ENCODE assay signal across 32 mouse cellular contexts in the genomic region with DNA sequence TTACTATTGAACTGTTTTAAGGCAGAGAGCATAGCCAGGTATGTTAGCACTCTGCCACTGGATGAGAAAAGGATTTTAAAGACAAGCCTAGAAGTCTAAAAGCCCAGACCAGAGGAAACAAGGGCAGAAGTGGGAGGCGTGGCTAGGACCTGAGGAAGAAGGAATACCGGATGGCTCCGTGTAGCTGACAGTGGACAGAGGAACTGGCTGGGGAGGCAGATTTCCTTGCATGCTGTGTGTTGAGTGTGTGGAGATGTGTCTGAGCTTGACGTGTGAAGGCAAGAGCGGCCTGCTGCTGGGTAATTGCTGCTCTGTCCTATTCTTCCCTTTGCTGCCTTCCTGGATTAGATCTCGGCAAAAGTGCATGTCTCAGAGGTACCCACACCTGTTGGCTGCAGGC. TPM values are rescaled to one million over a fixed set of nuclear protein-coding genes. Genes with fewer than 3 reads are reported as not detected.
DNase-seq lines count a peak whose midpoint lies in the region; ATAC-seq and TF ChIP-seq lines count a peak whose summit lies in the region.
"Had no signal": no experiment of that assay in that cellular context is flagged by ENCODE, and none has a peak within 500 bp of the region (broad histone marks: within the 10 kb centered on the region; RNA-seq: fewer than 3 reads in every experiment).

No protein-coding gene starts in this region.

- peaks cover 16% of the 10 kb centered on the region for H3K79me2 ChIP-seq in myocyte (ENCODE audit: control insufficient read depth, insufficient read depth)

- ATAC-seq in heart, embryonic 13.5 days (ENCODE audit: extremely low read depth, insufficient number of reproducible peaks, low FRiP score, low TSS enrichment): no peak
- ATAC-seq in forebrain, embryonic 15.5 days (replicated peaks): no peak
- ATAC-seq: forebrain, embryonic 13.5 days; hindbrain, embryonic 16.5 days; intestine, embryonic 15.5 days; Patski had no signal

- TF ChIP-seq CTCF in kidney, adult 2 months (conservative IDR thresholded peaks at IDR 0.05; ENCODE audit: insufficient read depth, insufficient read length, low read depth, low read length): no peak

- no peaks in the 10 kb centered on the region for H3K27me3 ChIP-seq in heart, embryonic 13.5 days (replicated peaks)
- H3K27me3 ChIP-seq in kidney, adult 2 months (replicated peaks; ENCODE audit: control insufficient read depth, insufficient read depth, low read length): no peaks in the 10 kb centered on the region
- no peaks in the 10 kb centered on the region for H3K27me3 ChIP-seq in myocyte (ENCODE audit: control insufficient read depth, insufficient read depth, insufficient read length)
- no peaks in the 10 kb centered on the region for H3K27me3 ChIP-seq in forebrain, embryonic 15.5 days
- H3K27me3 ChIP-seq: forebrain, embryonic 13.5 days; intestine, embryonic 15.5 days; limb, embryonic 15.5 days; Patski had no signal

- H3K9ac ChIP-seq in heart, embryonic 13.5 days: peak overlapping the region; percentile 1; the same call in 1 of the 2 replicates
- H3K9ac ChIP-seq in forebrain, embryonic 15.5 days (replicated peaks): no peak overlapping the region
- H3K9ac ChIP-seq: forebrain, embryonic 13.5 days; intestine, embryonic 15.5 days; limb, embryonic 15.5 days; liver, embryonic 14.5 days had no signal

- H3ac ChIP-seq in myocyte (ENCODE audit: control insufficient read depth, insufficient read length): no peak overlapping the region

- H3K4me2 ChIP-seq in heart, embryonic 13.5 days: no peak overlapping the region
- H3K4me2 ChIP-seq in myocyte (ENCODE audit: low read depth): no peak overlapping the region
- H3K4me2 ChIP-seq in forebrain, embryonic 15.5 days (replicated peaks): no peak overlapping the region
- H3K4me2 ChIP-seq: forebrain, embryonic 13.5 days; intestine, embryonic 15.5 days; limb, embryonic 15.5 days had no signal

- H3K27ac ChIP-seq in heart, embryonic 13.5 days (replicated peaks): no peak overlapping the region
- no peak overlapping the region for H3K27ac ChIP-seq in kidney, adult 2 months (ENCODE audit: insufficient read depth, low read depth, low read length)
- H3K27ac ChIP-seq in forebrain, embryonic 15.5 days (replicated peaks): no peak overlapping the region
- H3K27ac ChIP-seq: forebrain, embryonic 13.5 days; hindbrain, embryonic 10.5 days; intestine, embryonic 15.5 days; limb, embryonic 10.5 days; limb, embryonic 15.5 days; liver, embryonic 14.5 days; macrophage had no signal

- WGBS in heart, embryonic 13.5 days: 78% methylated on average over 6 of the region's 6 CpGs
- WGBS in kidney, adult 2 months: 78% methylated on average over 6 of the region's 6 CpGs
- WGBS in forebrain, embryonic 15.5 days: 88% methylated on average over 6 of the region's 6 CpGs

- peaks cover 86% of the 10 kb centered on the region for H3K36me3 ChIP-seq in heart, embryonic 13.5 days
- no peaks in the 10 kb centered on the region; the same call in 1 of the 2 replicates for H3K36me3 ChIP-seq in kidney, adult 2 months (ENCODE audit: control insufficient read depth, insufficient read depth, low read length)
- H3K36me3 ChIP-seq in myocyte (ENCODE audit: control insufficient read depth, insufficient read depth): peaks cover 22% of the 10 kb centered on the region
- peaks cover 74% of the 10 kb centered on the region for H3K36me3 ChIP-seq in forebrain, embryonic 15.5 days

- no peak overlapping the region for H3K4me3 ChIP-seq in heart, embryonic 13.5 days
- H3K4me3 ChIP-seq in kidney, adult 2 months (ENCODE audit: insufficient read depth, low read depth, low read length): no peak overlapping the region
- H3K4me3 ChIP-seq in myocyte: no peak overlapping the region
- H3K4me3 ChIP-seq in forebrain, embryonic 15.5 days: no peak overlapping the region
- H3K4me3 ChIP-seq: forebrain, embryonic 13.5 days; hindbrain, embryonic 10.5 days; intestine, embryonic 15.5 days; limb, embryonic 10.5 days; limb, embryonic 15.5 days had no signal

- TF ChIP-seq POLR2A in kidney, adult 2 months (IDR thresholded peaks at IDR 0.05; ENCODE audit: low read depth, low read length): no peak
- no peak for TF ChIP-seq POLR2A in myocyte (IDR thresholded peaks at IDR 0.05; ENCODE audit: insufficient read length, low read depth)

- peaks cover 35% of the 10 kb centered on the region for H3K4me1 ChIP-seq in heart, embryonic 13.5 days
- H3K4me1 ChIP-seq in kidney, adult 2 months (ENCODE audit: control insufficient read depth, insufficient read depth, low read length): peaks cover 14% of the 10 kb centered on the region
- H3K4me1 ChIP-seq in forebrain, embryonic 15.5 days: peaks cover 25% of the 10 kb centered on the region

- no peaks in the 10 kb centered on the region for H3K9me3 ChIP-seq in heart, embryonic 13.5 days
- H3K9me3 ChIP-seq in forebrain, embryonic 15.5 days: no peaks in the 10 kb centered on the region
- H3K9me3 ChIP-seq: forebrain, embryonic 13.5 days; hindbrain, embryonic 10.5 days; intestine, embryonic 15.5 days; limb, embryonic 10.5 days; limb, embryonic 15.5 days had no signal

- intact Hi-C loops in heart, postnatal 25 days (cut with DNase I): no loop called here

- peak; percentile 9 to 14 for DNase-seq in cerebellum, postnatal 25 days
- no peak for DNase-seq in cerebellum, postnatal 36 days
- no peak for DNase-seq in heart, postnatal 25 days (ENCODE audit: low spot score)
- DNase-seq in kidney, postnatal 10 days: peak; percentile 39
- DNase-seq in kidney, adult 2 months: no peak
- DNase-seq: adrenal gland, postnatal 10 days; gastrocnemius, postnatal 36 days; layer of hippocampus, adult 9-11 months; lung, adult 2 months; lung, postnatal 10 days; midbrain, embryonic 14.5 days; right cerebral cortex, adult 18-20 months; spleen, adult 18-20 months; thymus, postnatal 25 days had no signal

TF ChIP-seq in myocyte, 11 proteins besides CTCF, POLR2A, EP300 and RAD21:
- TF ChIP-seq MAX (IDR thresholded peaks at IDR 0.05; ENCODE audit: low read depth) (no peak), POLR2AphosphoS2 (IDR thresholded peaks at IDR 0.05; ENCODE audit: insufficient read length, low read depth) (peak; percentile 8)

RNA-seq across cellular contexts. Expression of a gene that starts 9.1 kb away (rescaled TPM):
- 7.8 and 7.9 TPM in 2 replicates for polyA plus RNA-seq in heart, embryonic 13.5 days (2015; fragmentation: Nextera tagmentation; extraction: Ambion mirVana)
- total RNA-seq in heart, postnatal 25 days (2021): 10 to 100 TPM; 51.3 TPM
- polyA plus RNA-seq in kidney, adult 2 months (2012; rRNA removed): 53.2 and 58.5 TPM in 2 replicates
- 53.9 TPM for polyA plus RNA-seq in myocyte (2012; fragmentation: generic; extraction: Trizol)
- polyA plus RNA-seq in forebrain, embryonic 15.5 days (2015; fragmentation: Nextera tagmentation; extraction: Ambion mirVana): 14.4 and 15.9 TPM in 2 replicates

RNA-seq across cellular contexts. Expression of a gene that starts 12.4 kb away (rescaled TPM):
- polyA plus RNA-seq in heart, embryonic 13.5 days (2015; fragmentation: Nextera tagmentation; extraction: Ambion mirVana): 1.1 and 1.6 TPM in 2 replicates
- total RNA-seq in heart, postnatal 25 days (2021): 1 to 10 TPM; 1.9 to 2.0 TPM
- polyA plus RNA-seq in kidney, adult 2 months (2012; rRNA removed): 2.7 and 3.2 TPM in 2 replicates
- 1.4 TPM for polyA plus RNA-seq in myocyte (2012; fragmentation: generic; extraction: Trizol)
- polyA plus RNA-seq in forebrain, embryonic 15.5 days (2015; fragmentation: Nextera tagmentation; extraction: Ambion mirVana): 1.9 and 2.4 TPM in 2 replicates

RNA-seq across cellular contexts. Expression of a gene that starts 13.0 kb away (rescaled TPM):
- polyA plus RNA-seq in heart, embryonic 13.5 days (2015; fragmentation: Nextera tagmentation; extraction: Ambion mirVana): 2.6 and 3.3 TPM in 2 replicates
- total RNA-seq in heart, postnatal 25 days (2021): 10 to 100 TPM; 10.7 to 11.7 TPM
- polyA plus RNA-seq in kidney, adult 2 months (2012; rRNA removed): 22.3 and 31.4 TPM in 2 replicates
- polyA plus RNA-seq in myocyte (2012; fragmentation: generic; extraction: Trizol): 46.0 TPM
- polyA plus RNA-seq in forebrain, embryonic 15.5 days (2015; fragmentation: Nextera tagmentation; extraction: Ambion mirVana): 37.3 and 41.8 TPM in 2 replicates
- total RNA-seq: neutrophil, adult 5-6 weeks had no signal

RNA-seq across cellular contexts. Expression of a gene that starts 13.3 kb away (rescaled TPM):
- 23.5 and 27.7 TPM in 2 replicates for polyA plus RNA-seq in heart, embryonic 13.5 days (2015; fragmentation: Nextera tagmentation; extraction: Ambion mirVana)
- 1 to 10 TPM; 8.4 to 9.6 TPM for total RNA-seq in heart, postnatal 25 days (2021)
- 19.4 and 24.4 TPM in 2 replicates for polyA plus RNA-seq in kidney, adult 2 months (2012; rRNA removed)
- polyA plus RNA-seq in myocyte (2012; fragmentation: generic; extraction: Trizol): 23.7 TPM
- 15.0 and 19.5 TPM in 2 replicates for polyA plus RNA-seq in forebrain, embryonic 15.5 days (2015; fragmentation: Nextera tagmentation; extraction: Ambion mirVana)

RNA-seq across cellular contexts. Expression of a gene that starts 16.5 kb away (rescaled TPM):
- polyA plus RNA-seq in heart, embryonic 13.5 days (2015; fragmentation: Nextera tagmentation; extraction: Ambion mirVana): 0.11 TPM in 1 of 2 replicates, not detected in the other
- not detected for total RNA-seq in heart, postnatal 25 days (2021)
- not detected in 2 replicates for polyA plus RNA-seq in kidney, adult 2 months (2012; rRNA removed)
- not detected for polyA plus RNA-seq in myocyte (2012; fragmentation: generic; extraction: Trizol)
- polyA plus RNA-seq in forebrain, embryonic 15.5 days (2015; fragmentation: Nextera tagmentation; extraction: Ambion mirVana): not detected in 2 replicates
- total RNA-seq: adrenal gland, postnatal 10 days; gastrocnemius, postnatal 36 days; heart, adult 8-10 months; left cerebral cortex, postnatal 10 days had no signal
- polyA plus RNA-seq: cortical plate, adult 2 months; intestine, embryonic 15.5 days; kidney, embryonic 16.5 days; limb, embryonic 15.5 days; liver, embryonic 14.5 days; macrophage; midbrain, embryonic 14.5 days; neural tube, embryonic 11.5 days; Patski had no signal

Comparison
In these comparisons a context has a peak if more than half of its experiments do, and no peak if none do; other contexts are left out.
1. DNase-seq: peak in cerebellum, postnatal 25 days (2 of 2) and kidney, postnatal 10 days (single experiment); none in cerebellum, postnatal 36 days (0 of 2), heart, postnatal 25 days (single experiment) and kidney, adult 2 months (single experiment).